Mouse (Mus musculus) limb, embryonic 11.5 days (tissue): Measurements from ENCODE around the gene Mrpl38. TPM values are rescaled to one million over a fixed set of nuclear protein-coding genes. Genes with fewer than 3 reads are reported as not detected.
"Not testable (repeated sequence)": the region's sequence is repeated elsewhere in the genome, so short reads cannot be mapped to it uniquely, and the experiment has no call there.

Experiments used
- ATAC-seq: fragments of 200-750 bp; cut with Nextera tagmentation; 2 replicates; pipeline ENCODE4 v1.8.0; 2017; ENCODE audit warnings: low read depth; ENCODE audit not compliant: insufficient number of reproducible peaks, low FRiP score, low TSS enrichment
- DNase-seq: peaks from one replicate; pipeline ENCODE4 v3.0.0-alpha.2; 2015; ENCODE audit warnings: low spot score
- H3K27ac ChIP-seq: fragments of 300-500 bp; sonication (generic); replicated peaks from 2 replicates; pipeline ENCODE4 v1.5.1; 2014; ENCODE audit warnings: low read depth, mild to moderate bottlenecking, low read length
- H3K27me3 ChIP-seq: fragments of 300-500 bp; sonication (generic); 2 replicates; pipeline ENCODE4 v1.6.1; 2014; ENCODE audit warnings: mild to moderate bottlenecking, low read length, mixed read lengths; ENCODE audit not compliant: control insufficient read depth, insufficient read depth
- H3K36me3 ChIP-seq: fragments of 300-500 bp; sonication (generic); 2 replicates; pipeline ENCODE4 v1.6.1; 2014; ENCODE audit warnings: mild to moderate bottlenecking, low read length, moderate library complexity, mixed read lengths; ENCODE audit not compliant: control insufficient read depth, insufficient read depth
- H3K4me1 ChIP-seq: fragments of 300-500 bp; sonication (generic); 2 replicates; pipeline ENCODE4 v1.6.1; 2014; ENCODE audit warnings: low read length, mixed read lengths; ENCODE audit not compliant: control insufficient read depth, insufficient read depth
- H3K4me2 ChIP-seq: fragments of 300-500 bp; sonication (generic); 2 replicates; pipeline ENCODE4 v1.6.1; 2014; ENCODE audit warnings: low read depth, mild to moderate bottlenecking, moderate library complexity; ENCODE audit not compliant: severe bottlenecking
- H3K4me3 ChIP-seq: fragments of 300-500 bp; sonication (generic); 2 replicates; pipeline ENCODE4 v1.5.1; 2014; ENCODE audit warnings: low read depth, low read length
- H3K9ac ChIP-seq: fragments of 300-500 bp; sonication (generic); 2 replicates; pipeline ENCODE4 v1.6.1; 2014; ENCODE audit warnings: mild to moderate bottlenecking, low read length
- H3K9me3 ChIP-seq: fragments of 300-500 bp; sonication (generic); 2 replicates; pipeline ENCODE4 v1.6.1; 2016; ENCODE audit warnings: low read length; ENCODE audit not compliant: control insufficient read depth
- WGBS: fragments of 180-500 bp; shearing (Covaris S2); extraction: QIAGEN DNeasy Blood & Tissue Kit; methylation state at CpG from one replicate; pipeline ENCODE4 v1.1.7; 2014; 5-methylcytosine and 5-hydroxymethylcytosine counted together
- polyA plus RNA-seq: library from polyadenylated mRNA; unstranded; fragments of >200 nt; fragmentation: Nextera tagmentation; extraction: Ambion mirVana; gene quantifications from 2 replicates; pipeline ENCODE4 v1.2.1, GENCODE M21; 2014

The Mrpl38 gene
- polyA plus RNA-seq, 1 experiment from 2014 or later: 110 TPM

DNA sequence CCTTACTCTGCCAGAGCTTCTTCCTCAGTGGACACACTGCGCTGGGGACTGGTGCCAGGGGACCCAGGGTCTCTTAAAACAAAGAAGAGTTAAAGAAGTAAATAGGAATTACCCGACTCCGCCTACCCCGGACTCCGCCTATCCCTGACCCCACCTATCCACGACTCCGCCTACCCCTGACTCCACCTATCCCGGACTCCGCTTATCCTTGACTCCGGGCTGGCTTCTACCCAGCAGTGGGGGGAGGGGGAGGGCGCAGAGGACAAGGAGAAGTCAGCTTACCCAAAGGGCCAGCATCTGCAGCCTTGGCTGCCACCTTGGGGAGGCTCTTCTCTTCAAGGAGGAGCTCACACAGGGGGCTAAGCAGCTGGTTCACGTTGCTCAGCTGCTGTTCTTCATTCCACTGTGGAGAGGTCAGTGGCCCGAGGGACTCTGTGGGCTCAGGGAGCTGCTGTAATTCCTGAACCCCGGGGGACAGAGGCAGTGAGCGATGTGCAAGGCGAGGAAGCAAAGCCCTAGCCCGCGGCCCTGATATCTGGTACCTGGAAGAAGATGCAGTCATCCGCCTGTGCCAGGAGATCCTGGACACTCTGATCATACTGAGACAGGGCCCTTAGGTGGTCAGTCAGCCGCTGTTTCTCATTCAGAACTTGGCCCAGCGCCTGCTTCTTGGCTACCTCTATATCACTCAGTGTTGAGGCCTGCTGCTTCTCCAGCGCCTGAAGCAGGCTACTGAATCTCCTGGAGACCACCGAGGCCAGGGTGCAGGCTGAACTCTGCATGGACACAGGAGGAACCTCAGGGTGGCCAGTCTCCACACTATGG, 11.3 kb downstream of the Mrpl38 start, which contains the start of gene Trim47:
Trim47 (minus strand) TSS at position 55 of the 825 bp plus-strand sequence.
- Histone ChIP-seq H3K4me3 (peak within 1 kb of the TSS; percentile 20), H3K36me3 (no peaks in the 10 kb centered on the region; the same call in 1 of the 2 replicates), H3K9ac (peak within 1 kb of the TSS; percentile 53), H3K4me2 (peak within 1 kb of the TSS; percentile 39), H3K9me3 (no peaks in the 10 kb centered on the region), H3K27me3 (no peaks in the 10 kb centered on the region), H3K4me1 (peaks cover 22% of the 10 kb centered on the region), H3K27ac (no peak within 1 kb of the TSS)
- DNase-seq (peak; percentile 84), ATAC-seq (peak; percentile 57; the same call in 1 of the 2 replicates)
- 27% methylated on average over 23 of the region's 23 CpGs for WGBS

DNA sequence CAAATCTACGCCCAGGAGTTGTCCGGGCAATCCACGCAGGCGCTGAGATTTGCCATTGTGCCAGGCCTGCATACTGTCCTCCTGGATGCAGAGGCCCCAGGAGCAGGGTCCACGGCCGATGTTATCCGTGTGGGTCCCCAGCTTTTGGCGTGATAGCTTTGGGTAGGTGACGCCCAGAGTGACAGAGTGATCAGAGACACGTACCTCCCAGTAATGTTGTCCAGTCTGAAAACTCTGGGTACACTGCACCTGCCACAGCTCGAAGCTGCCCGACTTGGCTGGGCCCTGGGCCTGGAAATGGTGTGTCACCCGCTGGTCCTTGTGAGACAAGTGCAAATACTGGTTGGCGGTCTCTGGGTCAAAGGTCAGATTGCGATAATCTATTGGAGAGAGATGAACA, 12.4 kb downstream of the Mrpl38 start:
- H3K27ac ChIP-seq: no peak overlapping the region
- H3K4me1 ChIP-seq: peaks cover 22% of the 10 kb centered on the region
- H3K9me3 ChIP-seq: no peaks in the 10 kb centered on the region
- no peak overlapping the region for H3K9ac ChIP-seq
- H3K27me3 ChIP-seq: no peaks in the 10 kb centered on the region
- no peak overlapping the region for H3K4me2 ChIP-seq
- no peak for ATAC-seq
- no peak for DNase-seq
- no peak overlapping the region for H3K4me3 ChIP-seq
- no peaks in the 10 kb centered on the region; the same call in 1 of the 2 replicates for H3K36me3 ChIP-seq
- WGBS: 95% methylated on average over 15 of the region's 15 CpGs

DNA sequence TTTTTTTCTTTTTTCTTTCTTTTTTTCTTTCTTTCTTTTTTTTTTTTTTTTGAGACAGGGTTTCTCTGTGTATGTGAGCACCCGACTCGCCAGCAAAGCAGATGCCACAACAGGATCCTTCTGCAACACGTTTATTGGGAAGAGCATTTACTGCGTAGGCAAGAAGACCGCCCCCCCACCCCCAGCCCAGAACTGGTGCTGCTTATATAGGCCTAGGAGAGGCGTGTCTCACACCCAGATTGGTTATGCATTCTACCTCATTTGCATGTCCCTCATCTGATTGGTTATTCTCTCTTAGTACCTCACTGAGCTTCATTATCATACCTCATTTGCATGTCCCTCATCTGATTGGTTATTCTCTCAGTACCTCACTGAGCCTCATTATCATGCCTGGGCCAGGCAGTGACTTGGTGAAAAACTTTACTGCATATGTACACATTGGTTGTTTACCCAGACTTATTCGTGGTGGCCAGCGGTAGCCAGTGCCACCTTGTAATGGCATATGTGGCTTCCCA, 16.9 kb downstream of the Mrpl38 start:
- not testable (repeated sequence) for H3K36me3 ChIP-seq, H3K4me2 ChIP-seq, H3K27ac ChIP-seq, H3K4me1 ChIP-seq, ATAC-seq, DNase-seq, H3K9ac ChIP-seq, H3K27me3 ChIP-seq, H3K9me3 ChIP-seq, H3K4me3 ChIP-seq
- 94% methylated on average over 8 of the region's 8 CpGs for WGBS

DNA sequence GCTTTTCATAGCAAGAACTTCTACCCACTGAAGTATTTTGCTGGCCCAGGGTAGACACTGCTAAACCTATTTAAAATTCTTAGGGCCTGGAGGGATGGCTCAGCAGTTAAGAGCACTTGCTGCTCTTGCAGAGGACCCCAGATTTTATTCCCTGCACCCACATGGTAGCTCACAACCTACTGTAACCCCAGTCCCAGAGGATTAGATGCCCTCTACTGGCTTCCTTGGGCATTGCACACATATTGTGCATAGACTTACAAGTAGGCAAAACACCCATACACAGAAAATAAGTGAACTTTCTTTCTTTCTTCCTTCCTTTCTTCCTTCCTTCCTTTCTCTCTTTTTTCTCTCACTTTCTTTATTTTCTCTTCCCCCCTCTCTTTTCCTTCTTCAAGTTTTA, 20.8 kb downstream of the Mrpl38 start:
- Histone ChIP-seq H3K27ac (no peak overlapping the region), H3K27me3 (no peaks in the 10 kb centered on the region), H3K36me3 (no peaks in the 10 kb centered on the region), H3K4me1 (no peaks in the 10 kb centered on the region), H3K9ac (no peak overlapping the region), H3K4me3 (no peak overlapping the region), H3K4me2 (no peak overlapping the region), H3K9me3 (no peaks in the 10 kb centered on the region)
- DNase-seq (no peak), ATAC-seq (no peak)

DNA sequence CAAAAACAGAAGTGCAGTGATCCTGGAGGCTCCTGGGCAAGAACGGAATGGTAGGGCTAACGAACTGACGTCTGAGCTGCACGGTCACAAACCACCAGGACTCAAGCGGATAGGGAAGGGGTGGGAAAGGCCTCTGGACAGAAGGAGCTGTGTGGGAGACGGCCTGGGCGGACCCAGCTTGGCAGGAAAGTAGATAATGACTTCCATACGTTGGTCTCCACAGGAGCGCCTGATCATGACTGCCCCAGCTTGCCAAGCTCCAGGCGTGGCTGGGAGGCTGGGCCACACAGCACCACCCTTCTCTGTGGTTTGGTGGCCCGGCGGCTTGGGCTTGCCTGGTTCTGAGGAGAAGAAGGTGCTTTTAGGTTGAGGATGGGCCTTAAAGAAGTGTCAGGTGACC, 21.4 kb downstream of the Mrpl38 start:
- Histone ChIP-seq H3K36me3 (no peaks in the 10 kb centered on the region), H3K9ac (no peak overlapping the region), H3K4me3 (no peak overlapping the region), H3K4me1 (no peaks in the 10 kb centered on the region), H3K27me3 (no peaks in the 10 kb centered on the region), H3K27ac (no peak overlapping the region), H3K4me2 (no peak overlapping the region), H3K9me3 (no peaks in the 10 kb centered on the region)
- DNase-seq (peak; percentile 57), ATAC-seq (no peak)
- 24% methylated on average over 12 of the region's 12 CpGs for WGBS

DNA sequence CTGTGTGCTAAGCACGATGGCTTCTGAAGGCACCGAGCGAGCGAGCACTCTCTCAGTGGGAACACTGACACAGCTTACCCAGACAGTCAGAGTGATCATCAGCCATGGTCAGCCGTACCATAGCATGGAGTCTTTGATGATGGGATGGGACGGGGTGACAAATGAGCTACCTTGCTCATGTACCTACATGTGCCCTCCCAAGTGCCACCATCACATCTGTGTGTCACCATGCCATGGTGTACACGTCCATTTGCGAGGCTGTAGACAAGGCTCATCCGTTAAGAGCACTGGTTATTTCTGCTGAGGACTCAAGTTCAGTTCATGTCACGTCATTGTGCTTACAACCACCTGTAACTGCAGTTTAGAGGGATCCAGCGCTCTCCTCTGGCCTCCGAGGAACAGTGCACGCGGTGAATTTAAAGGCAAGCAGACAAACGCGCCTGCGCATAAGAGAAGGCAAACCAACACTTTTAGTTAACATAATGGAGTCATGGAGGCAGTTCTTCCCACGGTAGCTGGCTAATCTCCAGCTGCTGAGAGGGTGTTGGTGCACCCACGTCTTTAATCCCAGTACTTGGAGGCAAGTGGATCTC, 27.0 kb downstream of the Mrpl38 start:
- Histone ChIP-seq H3K36me3 (no peaks in the 10 kb centered on the region), H3K4me1 (peaks cover 25% of the 10 kb centered on the region), H3K27me3 (peaks cover 52% of the 10 kb centered on the region), H3K9ac (no peak overlapping the region), H3K4me3 (no peak overlapping the region), H3K9me3 (no peaks in the 10 kb centered on the region), H3K27ac (no peak overlapping the region), H3K4me2 (no peak overlapping the region)
- WGBS: 81% methylated on average over 19 of the region's 19 CpGs
- ATAC-seq: no peak
- DNase-seq: no peak

DNA sequence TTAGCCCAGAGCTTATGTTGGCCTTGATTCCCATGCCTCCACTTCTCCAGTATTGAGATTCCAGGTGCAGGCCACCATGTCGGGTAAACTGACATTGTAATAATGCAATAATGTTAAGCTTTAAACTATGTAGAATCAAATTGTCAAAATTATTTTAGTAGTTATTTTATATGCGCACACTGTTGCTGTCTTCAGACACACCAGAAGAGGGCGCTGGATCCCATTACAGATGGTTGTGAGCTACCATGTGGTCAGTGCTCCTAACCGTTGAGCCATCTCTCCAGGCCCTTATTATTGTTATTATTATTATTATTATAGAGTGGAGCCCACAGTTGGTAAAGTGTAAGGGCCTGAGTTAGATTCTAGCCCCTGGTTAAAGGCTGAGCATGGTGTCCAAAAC, 27.6 kb downstream of the Mrpl38 start:
- H3K27ac ChIP-seq: no peak overlapping the region
- H3K9me3 ChIP-seq: no peaks in the 10 kb centered on the region
- H3K4me2 ChIP-seq: no peak overlapping the region
- no peak for DNase-seq
- H3K27me3 ChIP-seq: peaks cover 54% of the 10 kb centered on the region
- no peak for ATAC-seq
- H3K36me3 ChIP-seq: no peaks in the 10 kb centered on the region
- peaks cover 29% of the 10 kb centered on the region for H3K4me1 ChIP-seq
- no peak overlapping the region for H3K9ac ChIP-seq
- 78% methylated on average over 4 of the region's 4 CpGs for WGBS
- H3K4me3 ChIP-seq: no peak overlapping the region

DNA sequence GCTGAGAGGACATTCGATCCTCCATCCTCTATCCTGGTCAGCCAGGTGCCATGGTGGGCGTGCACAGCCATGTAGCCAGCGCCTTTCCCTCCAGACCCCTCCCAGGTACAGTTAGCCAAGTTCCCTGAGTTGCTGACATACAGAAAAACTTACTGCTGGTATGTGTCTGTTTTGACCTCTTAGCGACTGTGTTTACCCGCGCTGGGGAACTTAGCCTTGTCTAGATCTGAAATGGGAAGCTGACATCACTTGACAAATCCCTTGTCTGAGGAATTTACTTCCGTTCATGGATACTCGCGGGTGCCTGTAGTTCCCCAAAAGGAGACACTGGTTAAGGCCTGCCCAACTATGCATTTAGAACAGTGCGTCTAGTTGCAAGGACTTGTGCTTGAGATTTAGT, 28.1 kb downstream of the Mrpl38 start:
- no peaks in the 10 kb centered on the region for H3K9me3 ChIP-seq
- H3K4me2 ChIP-seq: peak overlapping the region; percentile 34
- peaks cover 31% of the 10 kb centered on the region for H3K4me1 ChIP-seq
- peak overlapping the region; percentile 45; the same call in 1 of the 2 replicates for H3K9ac ChIP-seq
- 34% methylated on average over 10 of the region's 10 CpGs for WGBS
- DNase-seq (no peak), ATAC-seq (no peak)
- no peaks in the 10 kb centered on the region for H3K36me3 ChIP-seq
- H3K27ac ChIP-seq: no peak overlapping the region
- H3K27me3 ChIP-seq: peaks cover 59% of the 10 kb centered on the region
- H3K4me3 ChIP-seq: peak overlapping the region; percentile 30
